Mouse (Mus musculus) C2C12 (cell line): ENCODE results near the gene Gm28042. TPM values are rescaled to one million over a fixed set of nuclear protein-coding genes. Genes with fewer than 3 reads are reported as not detected.

Experiments used
- H3K27me3 ChIP-seq: one replicate; pipeline ENCODE4 v1.6.1; 2011; ENCODE audit not compliant: control insufficient read depth, insufficient read depth, insufficient read length
- H3K36me3 ChIP-seq: one replicate; pipeline ENCODE4 v1.6.1; 2011; ENCODE audit not compliant: control insufficient read depth, insufficient read depth
- H3K4me3 ChIP-seq: one replicate; pipeline ENCODE4 v1.5.1; 2011; ENCODE audit warnings: mild to moderate bottlenecking, control low read depth; ENCODE audit not compliant: poor library complexity, insufficient read depth, severe bottlenecking
- H3K79me2 ChIP-seq: one replicate; pipeline ENCODE4 v1.6.1; 2011; ENCODE audit not compliant: control insufficient read depth, insufficient read depth
- H3K79me3 ChIP-seq: one replicate; pipeline ENCODE4 v1.6.1; 2011; ENCODE audit warnings: low read depth, control low read depth
- H3ac ChIP-seq: one replicate; pipeline ENCODE3; 2011; ENCODE audit warnings: low read depth; ENCODE audit not compliant: control insufficient read depth, insufficient read length
- CEBPB ChIP-seq: IDR thresholded peaks from one replicate; pipeline ENCODE4 v1.6.1; 2011; ENCODE audit warnings: low read depth, mild to moderate bottlenecking, control low read depth, moderate library complexity
- CTCF ChIP-seq: IDR thresholded peaks from one replicate; pipeline ENCODE4 v1.5.1; 2011; ENCODE audit not compliant: control insufficient read depth, insufficient read depth, insufficient read length
- FOSL1 ChIP-seq: IDR thresholded peaks from one replicate; pipeline ENCODE4 v1.8.0; 2011; ENCODE audit warnings: mild to moderate bottlenecking, low read length; ENCODE audit not compliant: poor library complexity, insufficient read depth, severe bottlenecking
- MAX ChIP-seq: IDR thresholded peaks from one replicate; pipeline ENCODE4 v1.6.1; 2011; ENCODE audit warnings: mild to moderate bottlenecking, control low read depth
- MYOD1 ChIP-seq: IDR thresholded peaks from one replicate; pipeline ENCODE4 v1.6.1; 2011; ENCODE audit warnings: low read depth; ENCODE audit not compliant: control insufficient read depth, insufficient read length
- MYOG ChIP-seq: IDR thresholded peaks from one replicate; pipeline ENCODE4 v1.6.1; 2011; ENCODE audit not compliant: control insufficient read depth, insufficient read length; ENCODE audit errors: extremely low read depth
- USF1 ChIP-seq: IDR thresholded peaks from one replicate; pipeline ENCODE4 v1.6.1; 2011; ENCODE audit warnings: low read depth, mild to moderate bottlenecking, control low read depth, moderate library complexity
- microRNA-seq: library from miRNA; unstranded; fragments of <30 nt; microRNA quantifications from one replicate; pipeline ENCODE4, GENCODE M21; 2019; ENCODE audit warnings: borderline microRNAs expressed
- polyA plus RNA-seq: library from polyadenylated mRNA; unstranded; fragments of >200 nt; fragmentation: generic; extraction: Trizol; gene quantifications from one replicate; pipeline ENCODE4 v1.2.1, GENCODE M21; 2012; ENCODE audit warnings: missing spikeins

Gene Gm28042
- polyA plus RNA-seq, 1 experiment: 0.73 TPM

GRCm38 (mm10) chr2:120090979-120091378 lies 63.7 kb downstream of the Gm28042 start:
- no peak for TF ChIP-seq MYOG
- TF ChIP-seq CTCF: no peak
- TF ChIP-seq CEBPB: no peak
- TF ChIP-seq MAX: no peak
- no peak for TF ChIP-seq MYOD1
- no peak for TF ChIP-seq USF1
- no peak for TF ChIP-seq FOSL1
- no peaks in the 10 kb centered on the region for H3K27me3 ChIP-seq
- no peak overlapping the region for H3K4me3 ChIP-seq
- H3ac ChIP-seq: no peak overlapping the region
- no peaks in the 10 kb centered on the region for H3K79me2 ChIP-seq
- H3K36me3 ChIP-seq: peaks cover 49% of the 10 kb centered on the region
- H3K79me3 ChIP-seq: no peaks in the 10 kb centered on the region

Small RNAs within 50 kb of the gene (microRNA-seq; reads per million reads assigned to microRNA genes)
- gene Mir7665: not detected

Other genes starting within 250 kb of the Gm28042 start
- gene Rpap1, start 240.0 kb upstream of the Gm28042 start, polyA plus RNA-seq: 14.2 TPM
- 9.3 TPM for gene Tyro3, start 229.8 kb upstream of the Gm28042 start, polyA plus RNA-seq
- gene Mga, start 130.3 kb upstream of the Gm28042 start, polyA plus RNA-seq: 3.3 TPM
- 5.4 TPM for gene Mapkbp1, start 54.8 kb upstream of the Gm28042 start, polyA plus RNA-seq
- gene Jmjd7, start within 50 bp of the Gm28042 start, polyA plus RNA-seq: 8.1 TPM
- gene Pla2g4b, start 5.9 kb downstream of the Gm28042 start, polyA plus RNA-seq: 0.56 TPM
- gene Ehd4, start 127.1 kb downstream of the Gm28042 start, polyA plus RNA-seq: 60.1 TPM
- not detected for gene Pla2g4e, start 217.8 kb downstream of the Gm28042 start, polyA plus RNA-seq